Mouse (Mus musculus) myocyte (in vitro differentiated cells): ENCODE measurements around the gene Anapc2.

ENCODE experiments used
- MAX ChIP-seq: IDR thresholded peaks from one replicate; pipeline ENCODE4 v1.6.1; 2011; ENCODE audit warnings: low read depth, mild to moderate bottlenecking, control low read depth
- POLR2A ChIP-seq: IDR thresholded peaks from one replicate; pipeline ENCODE4 v1.6.1; 2011; ENCODE audit warnings: low read depth, mild to moderate bottlenecking, control low read depth, moderate library complexity; ENCODE audit not compliant: insufficient read length
- TCF12 ChIP-seq: IDR thresholded peaks from one replicate; pipeline ENCODE4 v1.6.1; 2011; ENCODE audit warnings: mild to moderate bottlenecking, control low read depth; ENCODE audit not compliant: poor library complexity, insufficient read depth, severe bottlenecking
- USF1 ChIP-seq: IDR thresholded peaks from one replicate; pipeline ENCODE4 v1.6.1; 2011; ENCODE audit warnings: low read depth, mild to moderate bottlenecking, control low read depth, moderate library complexity

DNA sequence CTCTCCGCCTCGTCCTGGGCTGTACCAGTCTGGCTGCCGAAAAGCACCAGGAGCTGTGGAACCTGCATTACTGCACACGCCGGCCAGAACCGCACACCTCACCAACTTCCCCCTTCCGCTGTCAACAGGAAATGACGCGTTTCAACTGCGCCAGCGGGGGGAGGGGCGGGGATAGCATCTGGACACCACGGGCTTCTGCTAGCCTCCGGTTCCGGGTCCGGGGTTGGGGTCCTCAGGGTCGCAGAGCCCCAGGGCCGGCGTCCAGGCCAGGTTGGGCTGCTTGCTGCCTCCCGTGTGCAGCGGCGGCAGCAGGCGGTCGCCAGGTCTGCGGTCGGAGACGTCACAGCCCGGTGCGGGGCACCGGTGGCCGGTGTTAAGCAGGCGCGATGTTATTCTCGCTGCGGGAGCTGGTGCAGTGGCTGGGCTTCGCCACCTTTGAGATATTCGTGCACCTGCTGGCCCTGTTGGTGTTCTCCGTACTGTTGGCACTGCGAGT, 16.9 kb upstream of the Anapc2 start, which contains the start of gene Tmem203:
- no peak for TF ChIP-seq TCF12
- no peak for TF ChIP-seq MAX
- no peak for TF ChIP-seq USF1
- peak; percentile 71 for TF ChIP-seq POLR2A
